Mouse (Mus musculus): ENCODE measurements around the gene Pygm. TPM values are rescaled to one million over a fixed set of nuclear protein-coding genes. Genes with fewer than 3 reads are reported as not detected.

Gene Pygm
- polyA plus RNA-seq, 1 experiment from 2014 or later: 3.4 TPM

DNA sequence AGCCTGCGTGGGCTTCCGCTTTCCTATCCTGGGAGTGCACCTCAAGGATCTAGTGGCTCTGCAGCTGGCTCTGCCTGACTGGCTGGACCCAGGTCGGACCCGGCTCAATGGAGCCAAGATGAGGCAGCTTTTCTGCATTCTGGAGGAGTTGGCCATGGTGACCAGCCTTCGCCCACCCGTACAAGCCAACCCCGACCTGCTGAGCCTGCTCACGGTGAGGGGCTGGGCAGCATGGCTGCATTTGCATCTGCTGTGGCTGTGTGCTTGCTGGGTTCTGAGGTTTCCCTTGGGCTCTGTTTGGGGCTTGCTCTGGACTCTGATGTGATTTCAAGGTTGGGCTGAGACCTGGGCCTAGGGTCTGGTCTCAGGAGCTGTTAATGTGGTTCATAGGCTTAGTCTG, 22.9 kb downstream of the Pygm start:
- no peaks in the 10 kb centered on the region for H3K9me3 ChIP-seq
- no peak overlapping the region for H3K9ac ChIP-seq (replicated peaks)
- H3K4me1 ChIP-seq: peaks cover 6% of the 10 kb centered on the region
- H3K4me2 ChIP-seq (replicated peaks): no peak overlapping the region
- WGBS: 80% methylated on average over 8 of the region's 8 CpGs
- ATAC-seq (replicated peaks): no peak
- H3K4me3 ChIP-seq: no peak overlapping the region
- no peaks in the 10 kb centered on the region for H3K36me3 ChIP-seq
- H3K27ac ChIP-seq (replicated peaks): no peak overlapping the region
- peaks cover 3% of the 10 kb centered on the region; the same call in 1 of the 2 replicates for H3K27me3 ChIP-seq

GRCm38 (mm10) chr19:6407816-6408510, 23.8 kb downstream of the Pygm start:
- no peak overlapping the region for H3K4me2 ChIP-seq (replicated peaks)
- H3K9me3 ChIP-seq: no peaks in the 10 kb centered on the region
- H3K27me3 ChIP-seq: no peaks in the 10 kb centered on the region
- no peak overlapping the region for H3K4me3 ChIP-seq
- WGBS: 56% methylated on average over 16 of the region's 16 CpGs
- peaks cover 6% of the 10 kb centered on the region for H3K4me1 ChIP-seq
- no peak overlapping the region for H3K27ac ChIP-seq (replicated peaks)
- no peak for ATAC-seq (replicated peaks)
- no peak overlapping the region for H3K9ac ChIP-seq (replicated peaks)
- no peaks in the 10 kb centered on the region for H3K36me3 ChIP-seq

- 79% methylated on average over 8 of the region's 8 CpGs for WGBS
- Histone ChIP-seq H3K9me3 (no peaks in the 10 kb centered on the region), H3K4me1 (peaks cover 6% of the 10 kb centered on the region), H3K27me3 (no peaks in the 10 kb centered on the region), H3K4me3 (no peak overlapping the region), H3K36me3 (no peaks in the 10 kb centered on the region), H3K9ac (replicated peaks) (no peak overlapping the region), H3K4me2 (replicated peaks) (no peak overlapping the region), H3K27ac (replicated peaks) (no peak overlapping the region)
- no peak for ATAC-seq (replicated peaks)
Measured at GRCm38 (mm10) chr19:6408749-6409148, 24.6 kb downstream of the Pygm start.

DNA sequence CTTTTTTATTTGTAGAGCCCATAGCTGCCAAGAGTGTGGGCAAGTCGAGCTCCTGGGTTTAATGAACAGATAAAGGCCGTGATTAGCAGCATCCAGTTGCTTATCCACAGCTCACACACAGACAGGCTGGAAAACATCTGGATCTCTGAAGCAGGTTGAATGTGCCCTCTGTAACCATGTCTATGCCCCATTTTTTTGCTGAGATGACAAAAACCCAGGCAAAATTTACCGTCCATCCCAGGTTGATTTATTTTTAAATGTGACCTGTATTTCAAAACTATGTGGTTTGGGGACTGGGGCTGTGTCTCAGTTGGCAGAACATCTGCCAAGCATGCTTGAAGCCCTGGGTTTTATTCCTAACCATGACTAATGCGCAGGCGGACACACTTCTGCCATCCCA, 25.0 kb downstream of the Pygm start:
- Histone ChIP-seq H3K27ac (replicated peaks) (no peak overlapping the region), H3K36me3 (no peaks in the 10 kb centered on the region), H3K9me3 (no peaks in the 10 kb centered on the region), H3K9ac (replicated peaks) (no peak overlapping the region), H3K4me3 (no peak overlapping the region), H3K4me1 (peaks cover 6% of the 10 kb centered on the region), H3K27me3 (no peaks in the 10 kb centered on the region), H3K4me2 (replicated peaks) (no peak overlapping the region)
- 75% methylated on average over 5 of the region's 5 CpGs for WGBS
- ATAC-seq (replicated peaks): no peak

GRCm38 (mm10) chr19:6409936-6410335, 25.7 kb downstream of the Pygm start:
- Histone ChIP-seq H3K36me3 (no peaks in the 10 kb centered on the region), H3K9me3 (no peaks in the 10 kb centered on the region), H3K4me2 (replicated peaks) (no peak overlapping the region), H3K4me3 (no peak overlapping the region), H3K27ac (replicated peaks) (no peak overlapping the region), H3K4me1 (peaks cover 9% of the 10 kb centered on the region), H3K9ac (replicated peaks) (no peak overlapping the region), H3K27me3 (no peaks in the 10 kb centered on the region)
- 88% methylated on average over 5 of the region's 5 CpGs for WGBS
- no peak for ATAC-seq (replicated peaks)

GRCm38 (mm10) chr19:6412798-6413197, 28.6 kb downstream of the Pygm start:
- no peak for ATAC-seq (replicated peaks)
- no peaks in the 10 kb centered on the region for H3K9me3 ChIP-seq
- H3K9ac ChIP-seq (replicated peaks): no peak overlapping the region
- no peak overlapping the region for H3K4me2 ChIP-seq (replicated peaks)
- no peaks in the 10 kb centered on the region for H3K36me3 ChIP-seq
- peaks cover 37% of the 10 kb centered on the region for H3K4me1 ChIP-seq
- H3K27ac ChIP-seq (replicated peaks): no peak overlapping the region
- H3K27me3 ChIP-seq: no peaks in the 10 kb centered on the region
- H3K4me3 ChIP-seq: no peak overlapping the region
- WGBS: 79% methylated on average over 14 of the region's 14 CpGs

DNA sequence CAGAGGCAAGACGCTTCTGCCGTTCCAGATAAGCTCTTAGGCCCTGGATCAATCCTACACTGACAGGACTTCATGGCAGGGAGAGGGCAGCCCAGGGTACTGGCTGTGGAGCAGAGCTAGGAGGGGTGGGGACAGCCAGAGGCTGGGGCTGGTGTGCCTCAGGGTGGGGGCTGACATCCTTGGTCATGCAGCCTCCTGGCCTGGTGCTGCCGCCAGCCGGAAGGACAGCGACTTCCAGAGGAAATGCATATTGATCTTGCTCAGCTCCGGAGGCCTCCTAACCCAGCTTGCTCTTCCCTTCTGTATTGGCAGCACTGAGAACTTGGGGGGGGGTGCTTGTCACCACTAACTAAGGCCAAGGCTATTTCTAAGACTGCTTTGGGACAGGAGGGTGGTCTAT, 31.3 kb downstream of the Pygm start:
- Histone ChIP-seq H3K9me3 (no peaks in the 10 kb centered on the region), H3K4me2 (replicated peaks) (no peak overlapping the region), H3K27ac (replicated peaks) (peak overlapping the region; percentile 84), H3K4me3 (no peak overlapping the region), H3K27me3 (no peaks in the 10 kb centered on the region), H3K36me3 (no peaks in the 10 kb centered on the region), H3K9ac (replicated peaks) (no peak overlapping the region), H3K4me1 (peaks cover 55% of the 10 kb centered on the region)
- no peak for ATAC-seq (replicated peaks)
- WGBS: 43% methylated on average over 6 of the region's 6 CpGs

DNA sequence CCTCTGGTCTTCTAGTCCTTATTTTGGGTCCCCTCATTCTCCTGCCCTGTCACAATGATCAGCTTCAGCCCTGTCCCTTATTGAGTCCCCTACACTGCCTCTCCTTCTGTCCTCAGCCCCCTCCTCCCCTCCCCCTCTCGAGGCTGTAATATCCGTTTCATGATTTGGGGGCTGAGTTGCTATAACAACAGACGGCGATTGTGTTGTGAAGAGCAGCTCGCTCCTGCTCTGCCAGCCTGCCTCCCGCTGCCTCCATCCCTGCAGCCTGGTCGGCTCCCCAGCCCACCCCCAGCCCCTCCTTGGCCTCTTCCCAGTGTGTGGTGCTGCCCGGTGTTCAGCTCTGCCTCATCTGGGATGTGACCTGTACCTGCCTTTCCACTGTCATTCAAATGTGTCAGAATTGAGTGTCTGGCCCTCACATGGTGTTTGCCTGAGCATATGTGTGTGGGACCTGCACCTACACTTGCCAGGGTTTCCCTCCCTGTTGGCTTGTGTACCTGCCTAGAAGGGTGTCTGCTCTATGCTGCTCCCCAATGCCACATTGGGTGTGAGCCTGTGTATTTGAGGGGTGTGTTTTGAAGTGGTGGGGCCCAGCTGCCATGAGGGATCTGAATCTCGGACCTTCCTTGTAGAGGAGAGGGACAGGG, 32.0 kb downstream of the Pygm start:
- peaks cover 58% of the 10 kb centered on the region for H3K4me1 ChIP-seq
- H3K9ac ChIP-seq (replicated peaks): peak overlapping the region; percentile 31; the same call in 1 of the 2 replicates
- no peaks in the 10 kb centered on the region for H3K36me3 ChIP-seq
- H3K4me3 ChIP-seq: no peak overlapping the region
- no peaks in the 10 kb centered on the region for H3K27me3 ChIP-seq
- peak overlapping the region; percentile 84 for H3K27ac ChIP-seq (replicated peaks)
- WGBS: 5% methylated on average over 9 of the region's 9 CpGs
- no peaks in the 10 kb centered on the region for H3K9me3 ChIP-seq
- peak overlapping the region; percentile 28 for H3K4me2 ChIP-seq (replicated peaks)
- ATAC-seq (replicated peaks): peak; percentile 36

- 0 out of 2 replicates have a peak overlapping the region, but pooled peaks have one; percentile 31 for H3K9ac ChIP-seq (replicated peaks)
- 64% methylated on average over 12 of the region's 12 CpGs for WGBS
- peaks cover 65% of the 10 kb centered on the region for H3K4me1 ChIP-seq
- no peaks in the 10 kb centered on the region for H3K27me3 ChIP-seq
- H3K4me2 ChIP-seq (replicated peaks): 0 out of 2 replicates have a peak overlapping the region, but pooled peaks have one; percentile 95
- ATAC-seq (replicated peaks): no peak
- H3K27ac ChIP-seq (replicated peaks): peak overlapping the region; percentile 95
- H3K36me3 ChIP-seq: no peaks in the 10 kb centered on the region
- 0 out of 2 replicates have a peak overlapping the region, but pooled peaks have one; percentile 79 for H3K4me3 ChIP-seq
- no peaks in the 10 kb centered on the region for H3K9me3 ChIP-seq
Measured at GRCm38 (mm10) chr19:6416894-6417761, 32.9 kb downstream of the Pygm start.

DNA sequence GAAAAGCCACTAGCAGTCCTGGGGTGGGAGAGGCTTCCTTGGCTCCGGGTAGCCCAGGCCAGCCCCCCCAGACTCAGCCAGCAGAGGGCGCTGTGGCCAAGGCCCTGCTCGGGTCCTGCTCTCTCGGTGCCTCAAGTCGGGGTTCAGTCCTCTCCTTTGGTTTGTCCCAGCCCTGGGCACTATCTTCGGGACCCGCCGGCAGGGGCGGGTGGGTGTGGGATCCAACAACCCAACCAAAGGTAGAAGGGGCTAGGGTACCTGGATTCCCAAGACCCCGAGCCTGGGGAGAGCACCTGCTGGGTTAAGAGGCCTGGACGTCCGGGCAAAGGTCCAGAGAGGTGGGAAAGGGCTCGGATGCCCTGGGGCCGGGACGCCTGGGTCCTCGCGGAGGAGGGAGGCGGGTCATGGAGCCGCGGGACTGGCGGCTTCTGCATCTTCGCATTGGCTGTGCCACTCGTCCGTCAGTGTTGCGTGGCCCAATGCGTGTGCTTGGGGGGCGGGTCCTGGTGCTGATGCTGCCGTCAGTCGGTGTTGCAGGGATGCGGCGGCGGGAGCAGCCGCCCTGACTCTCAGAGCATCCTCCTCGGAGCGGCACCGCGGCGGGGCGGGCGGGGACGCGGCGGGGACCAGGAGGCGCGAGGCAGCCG, 34.2 kb downstream of the Pygm start, which contains the start of gene Nrxn2:
Gene Nrxn2 (plus strand): TSS at position 499 of the 647 bp plus-strand sequence.
- H3K4me2 ChIP-seq (replicated peaks): peak within 1 kb of the TSS; percentile 95
- H3K9ac ChIP-seq (replicated peaks): peak within 1 kb of the TSS; percentile 87
- under 1% methylated on average over 43 of the region's 46 CpGs for whole genome bisulfite sequencing
- H3K27me3 ChIP-seq: no peaks in the 10 kb centered on the region
- H3K36me3 ChIP-seq: no peaks in the 10 kb centered on the region
- ATAC-seq (replicated peaks): peak; percentile 93
- peak within 1 kb of the TSS; percentile 95 for H3K27ac ChIP-seq (replicated peaks)
- peak within 1 kb of the TSS; percentile 79 for H3K4me3 ChIP-seq
- H3K4me1 ChIP-seq: peaks cover 78% of the 10 kb centered on the region
- no peaks in the 10 kb centered on the region for H3K9me3 ChIP-seq

DNA sequence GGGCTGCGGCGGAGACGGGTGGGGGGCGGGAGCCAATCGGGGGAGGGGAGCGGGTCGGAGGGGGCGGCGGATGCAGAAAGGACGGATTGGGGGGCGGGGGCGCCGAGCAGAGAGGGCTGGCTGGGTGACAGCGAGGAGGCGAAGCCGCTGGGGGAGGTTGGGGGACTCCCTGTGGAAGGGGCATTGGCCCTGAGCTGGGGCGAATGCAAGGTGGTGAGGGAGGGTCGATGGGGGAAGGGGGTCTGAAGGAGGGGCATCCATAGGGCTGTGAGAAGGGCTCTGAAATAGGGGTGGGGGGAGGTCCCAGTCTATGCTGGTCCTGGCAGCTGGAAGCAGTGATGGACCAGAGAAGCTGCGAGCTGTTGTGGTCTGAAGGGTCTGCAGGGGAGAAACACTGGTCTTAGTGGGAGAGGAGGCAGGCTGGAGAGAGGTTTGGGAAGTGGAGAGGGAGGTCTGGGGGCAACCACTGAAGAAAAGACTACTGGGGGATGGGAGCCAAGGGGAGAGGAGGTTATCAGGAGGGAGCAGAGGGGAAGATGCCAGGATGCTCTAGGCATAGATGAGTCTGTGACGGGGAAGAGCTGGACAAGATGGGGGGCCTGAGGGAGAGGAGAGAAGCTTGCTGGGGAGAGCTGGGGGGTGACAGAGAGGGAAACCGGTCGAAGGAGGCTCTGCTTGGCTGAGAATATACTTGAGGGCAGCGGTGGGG, 34.9 kb downstream of the Pygm start:
- peak overlapping the region; percentile 95 for H3K4me2 ChIP-seq (replicated peaks)
- WGBS: 4% methylated on average over 17 of the region's 23 CpGs
- H3K36me3 ChIP-seq: no peaks in the 10 kb centered on the region
- ATAC-seq (replicated peaks): peak; percentile 12
- H3K4me3 ChIP-seq: peak overlapping the region; percentile 79
- H3K4me1 ChIP-seq: peaks cover 85% of the 10 kb centered on the region
- H3K9ac ChIP-seq (replicated peaks): peak overlapping the region; percentile 87
- H3K27me3 ChIP-seq: no peaks in the 10 kb centered on the region
- peak overlapping the region; percentile 95 for H3K27ac ChIP-seq (replicated peaks)
- no peaks in the 10 kb centered on the region for H3K9me3 ChIP-seq

All from forebrain, embryonic 15.5 days (tissue).